Mouse (Mus musculus): Measurements from ENCODE around the gene Ppm1n. TPM values are rescaled to one million over a fixed set of nuclear protein-coding genes. Genes with fewer than 3 reads are reported as not detected.

Gene Ppm1n
- polyA plus RNA-seq, 1 experiment from 2014 or later: 0.12 TPM

DNA sequence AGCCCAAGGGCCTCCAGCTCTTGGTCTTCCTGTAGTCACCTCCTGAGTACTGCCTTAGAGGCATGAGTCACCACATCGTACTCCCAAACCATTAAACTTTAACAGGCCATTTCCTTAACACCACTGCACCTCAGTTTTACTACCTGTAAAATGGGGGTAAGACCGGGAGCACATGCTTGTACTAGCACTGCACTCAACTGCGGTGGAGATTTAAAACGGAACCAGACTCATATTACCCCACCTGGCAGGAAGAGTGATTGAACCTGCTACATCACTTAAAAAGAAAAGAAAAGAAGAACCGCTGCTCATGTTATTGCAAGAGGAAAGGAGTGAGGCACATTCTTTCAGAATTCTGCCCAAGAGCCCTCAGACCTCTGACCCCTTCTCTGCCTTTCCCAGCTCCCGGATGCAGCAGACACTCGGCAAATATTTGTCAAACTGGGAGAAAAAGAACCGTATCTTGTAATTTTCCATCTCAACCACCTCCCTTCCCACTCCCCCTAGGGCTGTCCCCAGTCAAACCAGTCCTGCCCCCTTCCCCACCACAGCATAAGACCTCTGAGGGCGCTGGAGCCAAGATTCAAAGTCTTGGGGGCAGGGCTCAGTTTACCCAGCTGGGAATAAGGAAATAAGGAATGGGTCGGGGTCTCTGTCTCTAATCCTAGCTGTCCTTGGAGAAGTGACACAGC lies 10.7 kb downstream of the Ppm1n start:
- WGBS: 14% methylated on average over 10 of the region's 10 CpGs
- H3K4me1 ChIP-seq (replicated peaks; ENCODE audit: control insufficient read depth, insufficient read depth, low read length): 0 out of 2 replicates have a peak, but pooled peaks cover 13% of the 10 kb centered on the region
- H3K4me3 ChIP-seq (ENCODE audit: low read depth, low read length): peak overlapping the region; percentile 93
- no peak for ATAC-seq
- H3K36me3 ChIP-seq (ENCODE audit: control insufficient read depth, insufficient read depth): peaks cover 17% of the 10 kb centered on the region
- peak overlapping the region; percentile 95 for H3K4me2 ChIP-seq (replicated peaks; ENCODE audit: low read depth)
- no peak for TF ChIP-seq CTCF (IDR thresholded peaks at IDR 0.05; ENCODE audit: low read depth)
- peak overlapping the region; percentile 95 for H3K27ac ChIP-seq (ENCODE audit: low read depth, low read length)
- no peaks in the 10 kb centered on the region for H3K27me3 ChIP-seq (replicated peaks; ENCODE audit: control insufficient read depth, insufficient read depth, low read length)
- no peaks in the 10 kb centered on the region for H3K9me3 ChIP-seq (ENCODE audit: control insufficient read depth)
- peak overlapping the region; percentile 71; the same call in 1 of the 2 replicates for H3K9ac ChIP-seq (ENCODE audit: low read depth, low read length)

GRCm38 (mm10) chr7:19267051-19267450 lies 12.8 kb downstream of the Ppm1n start:
- H3K9ac ChIP-seq (ENCODE audit: low read depth, low read length): peak overlapping the region; percentile 23; the same call in 1 of the 2 replicates

DNA sequence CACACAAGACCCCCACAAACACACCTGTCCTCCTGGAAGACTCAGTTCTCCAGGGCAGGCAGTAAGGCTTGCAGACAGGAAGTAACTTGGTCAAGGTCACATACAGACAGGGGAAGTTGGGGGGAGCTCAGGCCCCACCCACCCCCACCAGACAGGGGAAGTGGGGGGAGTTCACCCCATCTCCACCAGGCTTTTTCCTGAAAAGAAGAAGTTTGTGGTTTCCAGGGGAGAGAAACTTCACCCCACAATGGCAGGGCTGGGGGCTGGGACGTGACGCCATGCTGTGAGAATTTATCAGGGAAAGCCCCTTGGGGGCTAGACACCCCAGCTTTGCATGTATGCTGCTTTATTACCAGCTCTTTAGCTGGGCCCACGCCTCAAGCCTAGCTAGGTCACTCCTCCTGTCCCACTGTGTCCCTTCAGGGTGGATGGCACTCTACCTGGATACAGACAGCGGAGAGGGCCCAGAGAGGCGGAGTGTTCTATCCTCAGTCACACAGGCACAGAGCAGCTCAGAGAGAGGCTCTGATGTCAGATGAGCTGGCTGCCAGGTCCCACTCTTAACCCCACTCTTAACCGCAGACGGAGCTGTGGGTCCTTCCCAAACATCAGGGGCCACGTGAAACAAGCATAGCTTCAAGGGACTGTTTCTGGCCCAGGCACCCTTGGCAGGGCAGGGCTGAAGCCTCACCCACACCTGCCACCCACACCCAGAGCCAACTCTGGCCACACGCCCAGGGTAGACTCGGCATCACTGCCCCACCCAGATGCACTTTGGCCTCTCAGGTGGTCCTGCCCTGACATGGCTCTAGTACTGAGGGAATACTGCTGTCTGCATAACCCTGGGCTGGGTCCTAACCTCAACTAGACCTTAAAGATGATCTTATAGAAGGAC lies 13.7 kb downstream of the Ppm1n start:
- 38% methylated on average over 10 of the region's 10 CpGs for WGBS
- no peak overlapping the region for H3K4me3 ChIP-seq (ENCODE audit: low read depth, low read length)
- no peak for TF ChIP-seq CTCF (IDR thresholded peaks at IDR 0.05; ENCODE audit: low read depth)

More at GRCm38 (mm10) chr7:19267051-19267450, 12.8 kb downstream of the Ppm1n start:
- Histone ChIP-seq H3K27ac (ENCODE audit: low read depth, low read length) (peak overlapping the region; percentile 79), H3K36me3 (ENCODE audit: control insufficient read depth, insufficient read depth) (peaks cover 38% of the 10 kb centered on the region), H3K4me2 (replicated peaks; ENCODE audit: low read depth) (peak overlapping the region; percentile 52), H3K4me1 (replicated peaks; ENCODE audit: control insufficient read depth, insufficient read depth, low read length) (0 out of 2 replicates have a peak, but pooled peaks cover 13% of the 10 kb centered on the region), H3K27me3 (replicated peaks; ENCODE audit: control insufficient read depth, insufficient read depth, low read length) (no peaks in the 10 kb centered on the region), H3K4me3 (ENCODE audit: low read depth, low read length) (no peak overlapping the region), H3K9me3 (ENCODE audit: control insufficient read depth) (no peaks in the 10 kb centered on the region)
- 36% methylated on average over 10 of the region's 10 CpGs for WGBS
- TF ChIP-seq CTCF (IDR thresholded peaks at IDR 0.05; ENCODE audit: low read depth): no peak
- ATAC-seq: no peak

DNA sequence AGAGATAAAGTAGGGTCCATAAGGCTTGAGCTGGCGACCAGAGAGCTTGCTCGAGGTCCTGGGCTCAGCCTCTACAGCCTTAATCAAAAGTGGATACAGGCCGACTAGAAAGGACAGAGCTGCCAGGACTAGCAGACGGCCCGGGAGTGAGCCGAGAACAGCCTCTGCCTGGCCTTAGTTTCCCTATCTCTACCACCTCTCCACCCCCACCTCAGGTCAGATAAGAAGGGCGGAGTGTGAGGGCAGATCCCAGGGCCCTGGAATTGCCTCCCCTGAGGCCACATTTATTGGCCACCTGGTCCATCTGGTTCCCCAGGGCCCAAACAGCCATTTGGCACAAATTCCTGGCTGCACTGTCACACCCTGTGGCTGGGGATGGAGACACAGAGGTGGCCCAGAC lies 14.7 kb downstream of the Ppm1n start:
- Histone ChIP-seq H3K4me2 (replicated peaks; ENCODE audit: low read depth) (peak overlapping the region; percentile 52), H3K9me3 (ENCODE audit: control insufficient read depth) (no peaks in the 10 kb centered on the region), H3K27ac (ENCODE audit: low read depth, low read length) (peak overlapping the region; percentile 79; the same call in 1 of the 2 replicates), H3K36me3 (ENCODE audit: control insufficient read depth, insufficient read depth) (peaks cover 57% of the 10 kb centered on the region), H3K27me3 (replicated peaks; ENCODE audit: control insufficient read depth, insufficient read depth, low read length) (no peaks in the 10 kb centered on the region), H3K9ac (ENCODE audit: low read depth, low read length) (no peak overlapping the region), H3K4me1 (replicated peaks; ENCODE audit: control insufficient read depth, insufficient read depth, low read length) (0 out of 2 replicates have a peak, but pooled peaks cover 13% of the 10 kb centered on the region), H3K4me3 (ENCODE audit: low read depth, low read length) (no peak overlapping the region)
- ATAC-seq: no peak
- 26% methylated on average over 7 of the region's 7 CpGs for WGBS
- TF ChIP-seq CTCF (IDR thresholded peaks at IDR 0.05; ENCODE audit: low read depth): no peak

More for the DNA sequence above, 13.7 kb downstream of the Ppm1n start:
- Histone ChIP-seq H3K4me2 (replicated peaks; ENCODE audit: low read depth) (peak overlapping the region; percentile 52), H3K36me3 (ENCODE audit: control insufficient read depth, insufficient read depth) (peaks cover 47% of the 10 kb centered on the region), H3K27me3 (replicated peaks; ENCODE audit: control insufficient read depth, insufficient read depth, low read length) (no peaks in the 10 kb centered on the region), H3K9me3 (ENCODE audit: control insufficient read depth) (no peaks in the 10 kb centered on the region), H3K4me1 (replicated peaks; ENCODE audit: control insufficient read depth, insufficient read depth, low read length) (0 out of 2 replicates have a peak, but pooled peaks cover 13% of the 10 kb centered on the region), H3K27ac (ENCODE audit: low read depth, low read length) (peak overlapping the region; percentile 79), H3K9ac (ENCODE audit: low read depth, low read length) (peak overlapping the region; percentile 34; the same call in 1 of the 2 replicates)
- peak; percentile 81 for ATAC-seq

GRCm38 (mm10) chr7:19258336-19258735 lies 21.5 kb downstream of the Ppm1n start:
- Histone ChIP-seq H3K36me3 (ENCODE audit: control insufficient read depth, insufficient read depth) (peaks cover 85% of the 10 kb centered on the region), H3K27ac (ENCODE audit: low read depth, low read length) (no peak overlapping the region; the same call in 1 of the 2 replicates), H3K4me3 (ENCODE audit: low read depth, low read length) (no peak overlapping the region), H3K27me3 (replicated peaks; ENCODE audit: control insufficient read depth, insufficient read depth, low read length) (no peaks in the 10 kb centered on the region), H3K4me1 (replicated peaks; ENCODE audit: control insufficient read depth, insufficient read depth, low read length) (peaks cover 4% of the 10 kb centered on the region; the same call in 1 of the 2 replicates), H3K4me2 (replicated peaks; ENCODE audit: low read depth) (peak overlapping the region; percentile 21; the same call in 1 of the 2 replicates), H3K9ac (ENCODE audit: low read depth, low read length) (no peak overlapping the region), H3K9me3 (ENCODE audit: control insufficient read depth) (no peaks in the 10 kb centered on the region)
- 67% methylated on average over 3 of the region's 3 CpGs for WGBS
- TF ChIP-seq CTCF (IDR thresholded peaks at IDR 0.05; ENCODE audit: low read depth): no peak
- ATAC-seq: no peak

Data from intestine, postnatal 0 days (tissue).